Mouse (Mus musculus): Measurements from ENCODE around the gene Pyroxd2. TPM values are rescaled to one million over a fixed set of nuclear protein-coding genes. Genes with fewer than 3 reads are reported as not detected.

Gene Pyroxd2
- polyA plus RNA-seq, 1 experiment from 2014 or later: 5.6 TPM

GRCm38 (mm10) chr19:42755148-42755870 is 2.7 kb upstream of the Pyroxd2 start:
- ATAC-seq (ENCODE audit: low read depth): no peak
- no peak overlapping the region for H3K4me3 ChIP-seq (ENCODE audit: low read depth, low read length)
- no peak overlapping the region for H3K9ac ChIP-seq (ENCODE audit: low read depth, low read length)
- no peak overlapping the region for H3K4me2 ChIP-seq (ENCODE audit: low read depth, low read length)
- no peaks in the 10 kb centered on the region for H3K9me3 ChIP-seq (replicated peaks; ENCODE audit: control insufficient read depth, low read length)
- H3K36me3 ChIP-seq (ENCODE audit: control insufficient read depth, insufficient read depth): no peaks in the 10 kb centered on the region
- H3K27ac ChIP-seq (ENCODE audit: low read length): no peak overlapping the region
- peaks cover 21% of the 10 kb centered on the region for H3K4me1 ChIP-seq (ENCODE audit: control insufficient read depth, low read depth, low read length)
- no peaks in the 10 kb centered on the region for H3K27me3 ChIP-seq (ENCODE audit: control insufficient read depth, insufficient read depth, low read depth, low read length)
- WGBS (ENCODE audit: insufficient replicate concordance): 66% methylated on average over 15 of the region's 15 CpGs

GRCm38 (mm10) chr19:42753141-42753917 is 754 bp upstream of the Pyroxd2 start:
- ATAC-seq (ENCODE audit: low read depth): peak; percentile 43
- Histone ChIP-seq H3K9ac (ENCODE audit: low read depth, low read length) (no peak overlapping the region; the same call in 1 of the 2 replicates), H3K36me3 (ENCODE audit: control insufficient read depth, insufficient read depth) (no peaks in the 10 kb centered on the region), H3K27me3 (ENCODE audit: control insufficient read depth, insufficient read depth, low read depth, low read length) (no peaks in the 10 kb centered on the region), H3K9me3 (replicated peaks; ENCODE audit: control insufficient read depth, low read length) (no peaks in the 10 kb centered on the region), H3K4me3 (ENCODE audit: low read depth, low read length) (peak overlapping the region; percentile 55), H3K4me2 (ENCODE audit: low read depth, low read length) (peak overlapping the region; percentile 65), H3K4me1 (ENCODE audit: control insufficient read depth, low read depth, low read length) (peaks cover 26% of the 10 kb centered on the region), H3K27ac (ENCODE audit: low read length) (peak overlapping the region; percentile 82)
- WGBS (ENCODE audit: insufficient replicate concordance): 12% methylated on average over 11 of the region's 11 CpGs

GRCm38 (mm10) chr19:42750196-42750595 is 2.4 kb downstream of the Pyroxd2 start:
- H3K4me2 ChIP-seq (ENCODE audit: low read depth, low read length): no peak overlapping the region
- no peaks in the 10 kb centered on the region for H3K27me3 ChIP-seq (ENCODE audit: control insufficient read depth, insufficient read depth, low read depth, low read length)
- ATAC-seq (ENCODE audit: low read depth): no peak
- 61% methylated on average over 11 of the region's 11 CpGs for WGBS (ENCODE audit: insufficient replicate concordance)
- no peaks in the 10 kb centered on the region for H3K9me3 ChIP-seq (replicated peaks; ENCODE audit: control insufficient read depth, low read length)
- H3K4me1 ChIP-seq (ENCODE audit: control insufficient read depth, low read depth, low read length): peaks cover 33% of the 10 kb centered on the region
- no peak overlapping the region for H3K9ac ChIP-seq (ENCODE audit: low read depth, low read length)
- no peaks in the 10 kb centered on the region for H3K36me3 ChIP-seq (ENCODE audit: control insufficient read depth, insufficient read depth)
- H3K27ac ChIP-seq (ENCODE audit: low read length): no peak overlapping the region
- H3K4me3 ChIP-seq (ENCODE audit: low read depth, low read length): no peak overlapping the region

- Histone ChIP-seq H3K4me1 (ENCODE audit: control insufficient read depth, low read depth, low read length) (peaks cover 28% of the 10 kb centered on the region), H3K27ac (ENCODE audit: low read length) (no peak overlapping the region), H3K9ac (ENCODE audit: low read depth, low read length) (no peak overlapping the region), H3K9me3 (replicated peaks; ENCODE audit: control insufficient read depth, low read length) (no peaks in the 10 kb centered on the region), H3K27me3 (ENCODE audit: control insufficient read depth, insufficient read depth, low read depth, low read length) (no peaks in the 10 kb centered on the region), H3K4me3 (ENCODE audit: low read depth, low read length) (no peak overlapping the region), H3K36me3 (ENCODE audit: control insufficient read depth, insufficient read depth) (no peaks in the 10 kb centered on the region), H3K4me2 (ENCODE audit: low read depth, low read length) (no peak overlapping the region)
- WGBS (ENCODE audit: insufficient replicate concordance): 56% methylated on average over 8 of the region's 8 CpGs
- no peak for ATAC-seq (ENCODE audit: low read depth)
Measured at GRCm38 (mm10) chr19:42746702-42747101, 5.9 kb downstream of the Pyroxd2 start.

- H3K27me3 ChIP-seq (ENCODE audit: control insufficient read depth, insufficient read depth, low read depth, low read length): no peaks in the 10 kb centered on the region
- H3K27ac ChIP-seq (ENCODE audit: low read length): no peak overlapping the region
- no peaks in the 10 kb centered on the region for H3K9me3 ChIP-seq (replicated peaks; ENCODE audit: control insufficient read depth, low read length)
- 34% methylated on average over 4 of the region's 4 CpGs for WGBS (ENCODE audit: insufficient replicate concordance)
- peak overlapping the region; percentile 7; the same call in 1 of the 2 replicates for H3K4me2 ChIP-seq (ENCODE audit: low read depth, low read length)
- H3K4me3 ChIP-seq (ENCODE audit: low read depth, low read length): no peak overlapping the region
- ATAC-seq (ENCODE audit: low read depth): peak; percentile 35; the same call in 1 of the 2 replicates
- peaks cover 26% of the 10 kb centered on the region for H3K4me1 ChIP-seq (ENCODE audit: control insufficient read depth, low read depth, low read length)
- H3K9ac ChIP-seq (ENCODE audit: low read depth, low read length): no peak overlapping the region
- H3K36me3 ChIP-seq (ENCODE audit: control insufficient read depth, insufficient read depth): no peaks in the 10 kb centered on the region
Measured at GRCm38 (mm10) chr19:42745869-42746224, 6.7 kb downstream of the Pyroxd2 start.

GRCm38 (mm10) chr19:42745084-42745868 is 7.3 kb downstream of the Pyroxd2 start:
- Histone ChIP-seq H3K36me3 (ENCODE audit: control insufficient read depth, insufficient read depth) (no peaks in the 10 kb centered on the region), H3K4me3 (ENCODE audit: low read depth, low read length) (no peak overlapping the region), H3K4me1 (ENCODE audit: control insufficient read depth, low read depth, low read length) (peaks cover 26% of the 10 kb centered on the region), H3K27me3 (ENCODE audit: control insufficient read depth, insufficient read depth, low read depth, low read length) (no peaks in the 10 kb centered on the region), H3K9me3 (replicated peaks; ENCODE audit: control insufficient read depth, low read length) (no peaks in the 10 kb centered on the region), H3K9ac (ENCODE audit: low read depth, low read length) (no peak overlapping the region), H3K4me2 (ENCODE audit: low read depth, low read length) (peak overlapping the region; percentile 7; the same call in 1 of the 2 replicates), H3K27ac (ENCODE audit: low read length) (no peak overlapping the region)
- WGBS (ENCODE audit: insufficient replicate concordance): 34% methylated on average over 9 of the region's 9 CpGs
- ATAC-seq (ENCODE audit: low read depth): peak; percentile 30

- no peak overlapping the region for H3K4me2 ChIP-seq (ENCODE audit: low read depth, low read length)
- H3K27ac ChIP-seq (ENCODE audit: low read length): peak overlapping the region; percentile 8; the same call in 1 of the 2 replicates
- no peak overlapping the region for H3K4me3 ChIP-seq (ENCODE audit: low read depth, low read length)
- H3K9me3 ChIP-seq (replicated peaks; ENCODE audit: control insufficient read depth, low read length): no peaks in the 10 kb centered on the region
- peaks cover 21% of the 10 kb centered on the region for H3K4me1 ChIP-seq (ENCODE audit: control insufficient read depth, low read depth, low read length)
- peak; percentile 60 for ATAC-seq (ENCODE audit: low read depth)
- no peak overlapping the region for H3K9ac ChIP-seq (ENCODE audit: low read depth, low read length)
- 11% methylated on average over 4 of the region's 4 CpGs for WGBS (ENCODE audit: insufficient replicate concordance)
- H3K27me3 ChIP-seq (ENCODE audit: control insufficient read depth, insufficient read depth, low read depth, low read length): no peaks in the 10 kb centered on the region
- H3K36me3 ChIP-seq (ENCODE audit: control insufficient read depth, insufficient read depth): no peaks in the 10 kb centered on the region
Measured at GRCm38 (mm10) chr19:42744162-42744586, 8.4 kb downstream of the Pyroxd2 start.

GRCm38 (mm10) chr19:42743261-42743660 is 9.3 kb downstream of the Pyroxd2 start:
- Histone ChIP-seq H3K9me3 (replicated peaks; ENCODE audit: control insufficient read depth, low read length) (no peaks in the 10 kb centered on the region), H3K27ac (ENCODE audit: low read length) (no peak overlapping the region), H3K36me3 (ENCODE audit: control insufficient read depth, insufficient read depth) (no peaks in the 10 kb centered on the region), H3K4me1 (ENCODE audit: control insufficient read depth, low read depth, low read length) (peaks cover 21% of the 10 kb centered on the region), H3K4me2 (ENCODE audit: low read depth, low read length) (no peak overlapping the region), H3K4me3 (ENCODE audit: low read depth, low read length) (no peak overlapping the region), H3K9ac (ENCODE audit: low read depth, low read length) (no peak overlapping the region), H3K27me3 (ENCODE audit: control insufficient read depth, insufficient read depth, low read depth, low read length) (no peaks in the 10 kb centered on the region)
- ATAC-seq (ENCODE audit: low read depth): no peak
- WGBS (ENCODE audit: insufficient replicate concordance): 48% methylated on average over 16 of the region's 16 CpGs

Measured in liver, embryonic 16.5 days (tissue).